Mouse (Mus musculus): ENCODE measurements around the gene Dysf. TPM values are rescaled to one million over a fixed set of nuclear protein-coding genes. Genes with fewer than 3 reads are reported as not detected.

Dysf gene
- polyA plus RNA-seq, 2 experiments: 1.6 to 1.9 TPM

DNA sequence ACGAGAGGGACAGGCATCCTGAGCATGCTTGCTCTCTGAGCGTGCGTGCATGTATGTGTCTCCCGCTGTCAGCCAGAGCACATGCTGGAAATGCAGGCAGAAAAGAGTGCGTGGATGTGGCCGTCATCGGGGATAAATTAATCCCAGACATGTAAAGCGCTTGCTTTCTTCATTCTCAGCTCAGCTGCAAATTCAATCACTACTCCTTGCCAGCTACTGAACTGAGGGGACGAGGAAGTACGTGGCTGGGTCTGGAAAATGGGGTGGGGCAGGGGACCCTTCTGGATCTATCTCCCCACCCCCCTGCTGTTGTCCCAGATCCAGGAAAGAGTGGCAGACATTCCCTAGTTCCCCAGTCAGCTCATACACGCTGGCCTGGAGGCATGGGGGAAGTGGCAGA, 210.7 kb downstream of the Dysf start:
- H3K9ac ChIP-seq (replicated peaks): no peak overlapping the region
- DNase-seq (ENCODE audit: low read depth in 3 of 3, low spot score in 3 of 3) (no peak), ATAC-seq (ENCODE audit: insufficient read depth) (no peak)
- no peaks in the 10 kb centered on the region for H3K27me3 ChIP-seq (ENCODE audit: control insufficient read depth, insufficient read depth, low read length)
- H3K4me2 ChIP-seq (ENCODE audit: low read depth): no peak overlapping the region
- no peaks in the 10 kb centered on the region for H3K36me3 ChIP-seq (replicated peaks; ENCODE audit: control insufficient read depth, insufficient read depth, low read depth)
- H3K27ac ChIP-seq: no peak overlapping the region
- H3K4me1 ChIP-seq (replicated peaks; ENCODE audit: control insufficient read depth in 2 of 2, insufficient read depth in 2 of 2, low read length in 1 of 2): no peaks in the 10 kb centered on the region
- TF ChIP-seq EP300 (IDR thresholded peaks at IDR 0.05; ENCODE audit: low read depth) (no peak), CTCF (IDR thresholded peaks at IDR 0.05; ENCODE audit: low read depth) (no peak)
- H3K4me3 ChIP-seq (ENCODE audit: insufficient read depth in 1 of 2, low read depth in 2 of 2, low read length in 2 of 2): no peak overlapping the region
- H3K9me3 ChIP-seq (ENCODE audit: control insufficient read depth, low read length): no peaks in the 10 kb centered on the region
- WGBS (ENCODE audit: insufficient replicate concordance): 69% methylated on average over 11 of the region's 11 CpGs

DNA sequence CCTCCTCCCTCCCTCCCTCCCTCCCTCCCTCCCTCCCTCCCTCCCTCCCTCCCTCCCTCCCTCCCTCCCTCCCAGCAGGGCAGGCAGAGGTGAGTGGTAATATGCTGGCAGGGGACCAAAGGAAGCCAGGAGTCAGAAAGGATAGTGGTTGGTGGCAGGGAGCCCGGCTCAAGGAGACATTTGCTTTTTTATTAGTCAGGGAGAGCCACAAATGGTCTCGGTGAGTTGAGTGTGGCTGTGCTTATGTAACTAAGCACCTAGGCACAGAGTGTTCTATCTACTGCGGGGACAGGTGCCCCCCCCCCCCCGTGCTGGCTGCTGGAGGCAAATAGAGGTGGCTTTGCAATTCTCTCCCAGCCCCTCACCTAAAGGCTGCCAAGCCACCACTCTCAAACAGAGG, 216.5 kb downstream of the Dysf start:
- 23% methylated on average over 4 of the region's 4 CpGs for WGBS (ENCODE audit: insufficient replicate concordance)
- H3K9ac ChIP-seq (replicated peaks): no peak overlapping the region
- H3K36me3 ChIP-seq (replicated peaks; ENCODE audit: control insufficient read depth, insufficient read depth, low read depth): no peaks in the 10 kb centered on the region
- H3K27me3 ChIP-seq (ENCODE audit: control insufficient read depth, insufficient read depth, low read length): no peaks in the 10 kb centered on the region
- H3K27ac ChIP-seq: no peak overlapping the region
- no peaks in the 10 kb centered on the region for H3K4me1 ChIP-seq (replicated peaks; ENCODE audit: control insufficient read depth in 2 of 2, insufficient read depth in 2 of 2, low read length in 1 of 2)
- H3K4me2 ChIP-seq (ENCODE audit: low read depth): no peak overlapping the region
- no peak for ATAC-seq (ENCODE audit: insufficient read depth)
- no peak overlapping the region for H3K4me3 ChIP-seq (ENCODE audit: insufficient read depth in 1 of 2, low read depth in 2 of 2, low read length in 2 of 2)
- DNase-seq (ENCODE audit: low read depth in 3 of 3, low spot score in 3 of 3): no peak
- H3K9me3 ChIP-seq (ENCODE audit: control insufficient read depth, low read length): no peaks in the 10 kb centered on the region
- TF ChIP-seq CTCF (IDR thresholded peaks at IDR 0.05; ENCODE audit: low read depth): no peak
- TF ChIP-seq EP300 (IDR thresholded peaks at IDR 0.05; ENCODE audit: low read depth): no peak

DNA sequence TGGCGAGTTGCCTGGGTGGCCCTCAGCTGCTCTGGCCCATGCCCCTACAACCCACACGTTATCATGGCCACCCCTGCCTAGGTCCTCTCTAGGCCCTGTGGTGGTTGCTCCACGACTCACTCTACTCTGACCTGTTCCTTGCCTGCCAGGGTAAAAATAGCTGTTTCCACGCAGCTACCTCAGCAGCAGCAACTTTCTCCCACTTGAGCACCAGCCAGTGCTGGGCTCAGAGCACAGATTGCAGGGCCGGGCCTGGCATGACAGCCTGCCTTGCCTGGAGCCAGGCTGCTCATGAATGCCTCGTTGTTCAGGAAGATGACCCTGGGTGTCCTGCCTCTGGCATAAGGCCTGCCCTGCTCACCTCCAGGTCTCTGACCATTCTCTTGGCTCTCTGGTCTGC, 217.2 kb downstream of the Dysf start:
- H3K36me3 ChIP-seq (replicated peaks; ENCODE audit: control insufficient read depth, insufficient read depth, low read depth): no peaks in the 10 kb centered on the region
- H3K4me2 ChIP-seq (ENCODE audit: low read depth): no peak overlapping the region
- no peak overlapping the region for H3K4me3 ChIP-seq (ENCODE audit: insufficient read depth in 1 of 2, low read depth in 2 of 2, low read length in 2 of 2)
- no peak overlapping the region for H3K9ac ChIP-seq (replicated peaks)
- DNase-seq (ENCODE audit: low read depth in 3 of 3, low spot score in 3 of 3): no peak
- WGBS (ENCODE audit: insufficient replicate concordance): 41% methylated on average over 6 of the region's 6 CpGs
- TF ChIP-seq CTCF (IDR thresholded peaks at IDR 0.05; ENCODE audit: low read depth) (no peak), EP300 (IDR thresholded peaks at IDR 0.05; ENCODE audit: low read depth) (no peak)
- no peaks in the 10 kb centered on the region for H3K27me3 ChIP-seq (ENCODE audit: control insufficient read depth, insufficient read depth, low read length)
- ATAC-seq (ENCODE audit: insufficient read depth): no peak
- H3K4me1 ChIP-seq (replicated peaks; ENCODE audit: control insufficient read depth in 2 of 2, insufficient read depth in 2 of 2, low read length in 1 of 2): no peaks in the 10 kb centered on the region
- no peak overlapping the region for H3K27ac ChIP-seq
- no peaks in the 10 kb centered on the region for H3K9me3 ChIP-seq (ENCODE audit: control insufficient read depth, low read length)

DNA sequence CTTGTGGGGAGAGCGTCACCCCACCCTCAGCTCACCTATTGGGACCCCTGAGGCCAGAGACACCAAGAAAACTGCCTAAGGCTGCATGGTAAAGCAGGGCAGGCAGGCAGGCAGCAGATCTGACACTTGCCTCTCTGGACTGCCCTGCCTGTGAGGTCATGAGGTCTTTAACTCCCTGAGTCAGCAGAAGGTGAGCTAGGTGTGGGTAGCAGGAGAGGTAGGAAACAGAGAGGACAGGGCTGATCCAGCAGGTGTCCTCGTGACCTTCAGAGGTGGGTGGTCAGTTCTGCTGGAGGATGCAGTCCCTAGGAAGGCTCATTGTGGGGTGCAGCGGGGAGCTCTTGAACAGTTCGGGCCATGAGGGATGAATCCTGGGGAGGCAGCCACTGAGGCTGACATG, 219.8 kb downstream of the Dysf start:
- no peak overlapping the region for H3K27ac ChIP-seq
- H3K4me3 ChIP-seq (ENCODE audit: insufficient read depth in 1 of 2, low read depth in 2 of 2, low read length in 2 of 2): no peak overlapping the region
- no peak for ATAC-seq (ENCODE audit: insufficient read depth)
- H3K27me3 ChIP-seq (ENCODE audit: control insufficient read depth, insufficient read depth, low read length): no peaks in the 10 kb centered on the region
- WGBS (ENCODE audit: insufficient replicate concordance): 58% methylated on average over 4 of the region's 4 CpGs
- H3K9me3 ChIP-seq (ENCODE audit: control insufficient read depth, low read length): no peaks in the 10 kb centered on the region
- no peaks in the 10 kb centered on the region for H3K4me1 ChIP-seq (replicated peaks; ENCODE audit: control insufficient read depth in 2 of 2, insufficient read depth in 2 of 2, low read length in 1 of 2)
- no peak overlapping the region for H3K9ac ChIP-seq (replicated peaks)
- TF ChIP-seq EP300 (IDR thresholded peaks at IDR 0.05; ENCODE audit: low read depth) (no peak), CTCF (IDR thresholded peaks at IDR 0.05; ENCODE audit: low read depth) (no peak)
- H3K4me2 ChIP-seq (ENCODE audit: low read depth): no peak overlapping the region
- no peaks in the 10 kb centered on the region for H3K36me3 ChIP-seq (replicated peaks; ENCODE audit: control insufficient read depth, insufficient read depth, low read depth)
- DNase-seq (ENCODE audit: low read depth in 3 of 3, low spot score in 3 of 3): no peak

DNA sequence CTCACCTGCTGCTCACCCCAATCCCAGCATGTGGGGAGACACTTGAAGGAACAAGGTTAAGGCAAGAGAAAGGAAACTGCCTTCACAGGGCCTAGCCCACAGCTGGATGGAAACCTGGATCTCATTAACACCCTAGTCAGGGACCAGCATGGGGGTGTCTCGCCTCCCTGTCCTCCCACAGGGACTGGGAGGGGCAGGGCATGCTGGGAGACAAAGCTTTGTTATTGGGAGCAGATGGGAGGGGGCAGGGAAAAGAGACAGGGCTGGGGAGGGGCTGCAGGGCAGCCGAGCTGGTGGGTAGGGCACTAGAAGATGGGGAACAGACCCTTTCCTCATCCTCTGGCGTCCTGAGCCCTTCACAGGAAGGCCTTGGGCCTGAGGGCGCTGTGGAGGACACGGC, 220.4 kb downstream of the Dysf start:
- ATAC-seq (ENCODE audit: insufficient read depth) (no peak), DNase-seq (ENCODE audit: low read depth in 3 of 3, low spot score in 3 of 3) (no peak)
- no peak overlapping the region for H3K4me3 ChIP-seq (ENCODE audit: insufficient read depth in 1 of 2, low read depth in 2 of 2, low read length in 2 of 2)
- no peak overlapping the region for H3K4me2 ChIP-seq (ENCODE audit: low read depth)
- H3K9me3 ChIP-seq (ENCODE audit: control insufficient read depth, low read length): no peaks in the 10 kb centered on the region
- no peaks in the 10 kb centered on the region for H3K36me3 ChIP-seq (replicated peaks; ENCODE audit: control insufficient read depth, insufficient read depth, low read depth)
- TF ChIP-seq CTCF (IDR thresholded peaks at IDR 0.05; ENCODE audit: low read depth) (no peak), EP300 (IDR thresholded peaks at IDR 0.05; ENCODE audit: low read depth) (no peak)
- no peaks in the 10 kb centered on the region for H3K27me3 ChIP-seq (ENCODE audit: control insufficient read depth, insufficient read depth, low read length)
- no peak overlapping the region for H3K9ac ChIP-seq (replicated peaks)
- H3K27ac ChIP-seq: no peak overlapping the region
- 40% methylated on average over 5 of the region's 5 CpGs for WGBS (ENCODE audit: insufficient replicate concordance)
- no peaks in the 10 kb centered on the region for H3K4me1 ChIP-seq (replicated peaks; ENCODE audit: control insufficient read depth in 2 of 2, insufficient read depth in 2 of 2, low read length in 1 of 2)

Data from liver, embryonic 14.5 days (tissue).